ENCODE assay signal across 29 mouse cellular contexts in the genomic region with DNA sequence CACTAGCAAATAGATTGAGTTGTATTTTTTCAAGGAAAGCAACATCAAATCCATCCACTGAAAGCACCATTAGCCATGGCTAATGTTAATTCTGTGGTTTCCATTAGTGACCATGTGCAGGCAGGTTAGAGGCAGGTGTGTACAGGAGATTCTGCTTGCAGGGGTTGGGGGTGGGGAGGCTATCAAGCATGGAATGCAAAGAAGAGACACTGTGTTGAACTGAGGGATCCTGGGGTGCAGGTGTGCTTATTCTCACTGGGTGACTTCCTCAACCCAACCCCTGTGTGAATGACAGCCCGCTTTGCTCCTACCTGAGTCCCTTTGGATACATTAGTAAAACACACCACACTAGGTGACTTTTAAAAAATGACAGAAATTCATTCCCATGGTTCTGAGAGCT. TPM values are rescaled to one million over a fixed set of nuclear protein-coding genes. Genes with fewer than 3 reads are reported as not detected.
"Had no signal": no experiment of that assay in that cellular context is flagged by ENCODE, and none has a peak within 500 bp of the region (broad histone marks: within the 10 kb centered on the region; RNA-seq: fewer than 3 reads in every experiment).

No protein-coding gene starts in this region.

- H3K4me3 ChIP-seq: embryonic facial prominence, embryonic 12.5 days; embryonic facial prominence, embryonic 13.5 days; embryonic facial prominence, embryonic 15.5 days; erythroblast, embryonic 14.5 days; forebrain, embryonic 10.5 days; forebrain, embryonic 12.5 days; forebrain, embryonic 13.5 days; forebrain, embryonic 15.5 days; gastrocnemius, adult 2 months; heart, adult 2 months had no signal

- H3K27me3 ChIP-seq: embryonic facial prominence, embryonic 12.5 days; embryonic facial prominence, embryonic 13.5 days; embryonic facial prominence, embryonic 15.5 days; forebrain, embryonic 12.5 days; forebrain, embryonic 13.5 days; forebrain, embryonic 15.5 days had no signal

- H3K36me3 ChIP-seq: embryonic facial prominence, embryonic 12.5 days; embryonic facial prominence, embryonic 13.5 days; embryonic facial prominence, embryonic 15.5 days; forebrain, embryonic 10.5 days; forebrain, embryonic 12.5 days; forebrain, embryonic 15.5 days had no signal

- H3K27ac ChIP-seq: embryonic facial prominence, embryonic 12.5 days; embryonic facial prominence, embryonic 13.5 days; embryonic facial prominence, embryonic 15.5 days; forebrain, embryonic 10.5 days; forebrain, embryonic 12.5 days; forebrain, embryonic 13.5 days; forebrain, embryonic 15.5 days; gastrocnemius, adult 2 months; heart, adult 2 months had no signal

- DNase-seq: cerebellum, adult 8-10 months; cerebellum, adult 9-10 months; cerebellum, adult 9-11 months; cerebellum, postnatal 10 days; cerebellum, postnatal 14 days; cerebellum, postnatal 25 days; cerebellum, postnatal 36 days; embryo, embryonic 11 days; forebrain, postnatal 0 days; gastrocnemius, adult 2 months; gastrocnemius, postnatal 10 days; gastrocnemius, postnatal 14 days; gastrocnemius, postnatal 25 days; gastrocnemius, postnatal 36 days; heart, adult 11 months; heart, adult 18-20 months; heart, adult 2 months had no signal

- ATAC-seq: forebrain, embryonic 13.5 days; forebrain, embryonic 14.5 days; forebrain, embryonic 15.5 days; forebrain, embryonic 16.5 days; forebrain, postnatal 0 days had no signal

- H3K9me3 ChIP-seq: embryonic facial prominence, embryonic 13.5 days; embryonic facial prominence, embryonic 15.5 days; forebrain, embryonic 10.5 days; forebrain, embryonic 12.5 days; forebrain, embryonic 13.5 days; forebrain, embryonic 15.5 days had no signal

- H3K4me1 ChIP-seq: embryonic facial prominence, embryonic 12.5 days; embryonic facial prominence, embryonic 13.5 days; embryonic facial prominence, embryonic 15.5 days; forebrain, embryonic 10.5 days; forebrain, embryonic 12.5 days; forebrain, embryonic 13.5 days; forebrain, embryonic 15.5 days had no signal

RNA-seq across cellular contexts. Expression of gene Asic2, which starts 20.2 kb away (rescaled TPM):
- total RNA-seq: common myeloid progenitor, adult 5-6 weeks; gastrocnemius, postnatal 25 days; granulocyte monocyte progenitor cell, adult 5-6 weeks; heart, adult 18-20 months; heart, adult 2 months had no signal
- polyA plus RNA-seq: erythroblast, embryonic 14.5 days; heart, adult 2 months had no signal
